Mouse (Mus musculus) urinary bladder, postnatal 14 days (tissue): ENCODE data around the gene Cyp2e1.

Experiments used
- DNase-seq: peaks from one replicate; pipeline ENCODE4 v3.0.0; 2021; ENCODE audit warnings: low spot score

Gene Cyp2e1

DNA sequence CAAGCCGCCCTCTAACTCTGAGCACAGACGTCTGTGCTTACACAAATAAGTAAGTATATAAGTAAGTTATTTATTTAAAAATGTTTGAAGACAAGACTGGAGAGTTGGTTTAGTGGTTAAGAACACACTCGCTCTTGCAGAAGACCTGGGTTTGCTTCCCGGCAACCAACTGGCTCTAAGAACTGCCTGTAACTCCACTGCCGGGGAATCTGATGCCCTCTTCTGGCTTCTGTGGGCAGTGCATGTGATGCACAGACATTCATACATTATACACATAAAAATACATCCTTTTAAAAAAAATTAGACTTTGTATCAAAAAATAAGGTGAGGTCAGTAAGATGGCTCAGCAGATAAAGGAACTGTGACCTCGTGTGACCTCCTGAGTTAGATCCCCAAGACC, 47.0 kb downstream of the Cyp2e1 start:
- DNase-seq: no peak

DNA sequence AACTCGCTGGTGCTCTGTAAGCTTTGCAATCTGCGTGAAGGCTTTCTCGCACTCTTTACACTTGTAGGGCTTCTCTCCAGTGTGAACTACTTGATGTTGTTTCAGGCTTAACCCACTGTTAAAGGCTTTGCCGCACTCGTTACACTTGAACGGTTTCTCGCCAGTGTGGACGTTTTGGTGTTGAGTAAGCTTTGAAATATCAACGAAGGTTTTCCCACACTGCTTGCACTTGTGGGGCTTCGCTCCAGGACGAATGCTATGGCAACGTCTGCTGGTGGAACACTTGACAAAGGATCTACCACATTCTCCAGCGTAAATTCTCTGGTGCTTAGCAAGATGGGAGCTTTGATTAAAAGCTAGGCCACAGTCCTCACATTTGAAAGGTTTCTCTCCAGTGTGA, 48.2 kb downstream of the Cyp2e1 start:
- no peak for DNase-seq

DNA sequence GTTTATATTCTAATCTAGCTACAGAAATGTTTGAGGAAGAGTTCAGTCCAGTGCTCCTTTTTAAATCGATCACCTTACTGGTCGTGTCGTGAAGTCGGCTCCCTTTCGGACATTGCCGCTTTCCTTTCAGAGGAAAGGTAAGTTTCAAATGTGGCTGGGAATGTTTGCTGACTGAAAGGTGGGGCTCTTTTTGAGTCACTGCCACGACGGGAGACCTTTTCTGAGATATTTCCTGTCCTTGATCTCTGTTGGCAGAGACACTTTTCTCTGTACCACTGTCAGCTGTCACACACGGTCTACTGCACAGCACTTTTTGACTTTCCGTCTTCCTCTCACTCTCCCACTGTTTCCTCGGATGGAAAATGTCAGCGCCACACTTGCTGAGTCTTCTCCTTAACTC, 49.3 kb downstream of the Cyp2e1 start:
- no peak for DNase-seq

DNA sequence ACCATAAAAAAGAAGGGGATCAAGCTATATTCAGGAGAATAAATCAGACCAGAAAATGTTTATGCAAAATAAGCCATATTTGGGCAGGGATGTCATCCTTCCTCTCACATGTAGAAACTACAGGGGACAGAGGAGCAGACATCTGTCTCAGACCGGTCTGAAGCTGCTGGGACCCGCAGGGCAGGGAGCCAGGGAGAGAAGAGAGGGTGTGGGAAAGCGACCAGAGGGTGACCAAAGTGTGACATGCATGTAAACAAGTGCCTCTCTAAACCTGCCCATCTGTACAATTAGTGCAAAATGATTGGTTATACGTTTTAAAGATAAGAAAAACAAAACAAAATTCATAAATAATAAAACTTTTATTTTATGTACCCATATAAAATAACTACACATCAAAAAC, 56.6 kb downstream of the Cyp2e1 start:
- DNase-seq: no peak

DNA sequence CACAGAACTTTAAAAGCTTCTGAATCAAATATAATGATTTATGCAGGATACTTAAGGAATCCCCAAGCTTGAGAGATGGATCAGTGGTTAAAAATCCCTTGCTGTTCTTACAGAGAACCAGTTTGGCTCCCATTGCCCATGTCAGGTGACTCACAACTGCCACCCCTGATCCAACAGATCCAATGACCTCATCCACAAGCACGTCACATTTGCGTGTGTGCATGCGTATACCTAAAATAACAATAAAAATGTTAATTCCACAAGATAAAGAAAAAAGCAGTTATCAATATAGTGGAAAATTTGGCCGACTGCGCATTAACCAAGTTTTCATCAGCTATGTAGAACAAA, 57.7 kb downstream of the Cyp2e1 start:
- DNase-seq: no peak

DNA sequence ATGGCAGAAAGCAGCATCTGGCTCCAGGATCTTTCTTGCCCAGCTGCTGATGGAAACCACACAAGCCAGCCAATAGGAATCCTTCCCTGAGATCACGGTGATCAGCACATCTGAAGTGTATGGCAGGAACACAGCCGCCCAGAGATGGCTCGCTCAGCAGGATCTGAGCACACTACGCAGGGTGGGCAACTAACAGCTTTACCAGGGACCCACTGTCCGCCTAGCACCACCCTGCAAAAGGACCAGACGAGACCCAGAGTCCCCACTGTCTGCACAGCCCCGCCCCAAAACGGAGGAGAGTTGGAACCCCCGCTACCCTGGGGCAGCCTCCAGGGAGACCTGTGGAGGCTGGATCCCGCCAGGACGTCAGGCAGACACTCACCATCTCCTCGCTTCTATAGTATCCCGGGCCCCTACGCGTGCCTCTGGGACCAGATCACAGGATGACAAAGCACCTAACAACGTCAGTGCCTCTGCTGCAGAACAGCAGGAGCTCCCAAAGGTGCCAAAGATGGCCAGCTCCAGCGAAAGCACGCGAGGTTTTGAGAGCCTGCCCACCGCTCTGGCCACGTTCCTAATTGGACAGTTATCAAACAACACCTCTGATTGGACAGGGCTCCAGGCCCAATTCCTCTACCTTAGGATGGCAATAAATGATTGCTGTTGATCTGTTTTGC, 58.3 kb downstream of the Cyp2e1 start, which contains the start of gene Zfp941:
Gene Zfp941 (minus strand): TSS at position 526 of the 677 bp plus-strand sequence.
- DNase-seq: no peak

DNA sequence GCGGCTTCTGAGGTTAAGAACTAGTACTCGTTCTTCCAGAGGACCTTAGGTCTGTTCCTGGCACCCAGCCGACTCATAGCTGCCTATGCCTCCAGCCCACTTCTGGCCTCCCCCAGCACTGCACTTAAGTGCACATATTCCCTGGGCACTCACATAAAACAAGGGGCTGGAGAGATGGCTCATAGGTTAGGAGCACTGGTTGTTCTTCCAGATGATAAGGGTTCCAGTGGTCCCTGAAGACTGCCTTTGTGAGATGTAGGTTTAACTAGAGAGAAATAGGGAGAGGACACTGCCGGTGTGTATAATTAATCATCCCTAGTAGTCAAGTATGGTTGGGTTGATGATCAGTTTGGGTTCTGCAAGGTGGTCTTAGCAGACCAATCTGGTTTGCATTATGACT, 59.2 kb downstream of the Cyp2e1 start:
- no peak for DNase-seq
